Mouse (Mus musculus): ENCODE results near the gene Cenpb.

DNA sequence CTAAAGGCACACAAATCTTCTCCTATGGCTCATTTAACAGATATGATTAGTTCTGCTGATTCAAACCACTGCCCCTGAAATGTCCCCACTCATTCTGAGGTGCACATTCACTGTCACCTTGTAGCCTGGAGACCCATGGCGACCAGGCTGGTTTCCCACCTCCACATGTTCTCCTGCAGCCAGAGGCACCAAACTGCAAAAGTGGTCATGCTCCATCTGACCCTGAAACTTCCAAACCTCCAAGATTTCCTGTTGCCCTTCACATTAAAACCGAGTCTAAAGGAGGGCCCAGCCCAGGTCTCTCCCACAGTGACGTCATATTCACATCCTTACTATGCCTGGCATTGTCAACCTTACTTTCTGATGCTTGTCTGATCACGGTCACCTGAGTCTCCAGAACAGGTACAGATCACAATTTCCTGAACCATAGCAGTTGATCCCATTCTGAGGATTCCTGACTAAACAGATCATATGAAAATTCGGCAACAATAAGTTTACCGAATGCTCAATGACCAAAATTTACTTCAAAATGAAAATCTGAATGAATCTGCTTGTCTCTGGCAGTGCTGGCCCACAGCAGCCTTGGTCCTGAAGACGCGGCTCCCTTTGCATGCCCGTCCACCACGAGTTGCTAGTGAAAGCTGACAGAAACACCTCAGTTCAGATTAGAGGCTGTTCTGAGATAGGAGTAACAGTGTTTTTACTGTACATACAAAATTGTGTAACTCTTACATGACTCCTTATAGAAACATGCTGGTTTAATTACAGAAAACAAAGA is 47.6 kb downstream of the Cenpb start:
- TF ChIP-seq CTCF (conservative IDR thresholded peaks at IDR 0.05; ENCODE audit: low read length) (no peak), NANOG (IDR thresholded peaks at IDR 0.05; ENCODE audit: borderline replicate concordance, low read length) (no peak), POU5F1 (IDR thresholded peaks at IDR 0.05; ENCODE audit: borderline replicate concordance, low read length) (no peak)

All from E14TG2a.4 (cell line).